Mouse (Mus musculus) limb, embryonic 12.5 days (tissue): ENCODE data around the gene Hcst. TPM values are rescaled to one million over a fixed set of nuclear protein-coding genes. Genes with fewer than 3 reads are reported as not detected.

Source experiments
- ATAC-seq: fragments of 200-750 bp; cut with Nextera tagmentation; 2 replicates; pipeline ENCODE4 v1.8.0; 2017; ENCODE audit warnings: low read depth, moderate TSS enrichment; ENCODE audit not compliant: insufficient number of reproducible peaks, insufficient read depth, low FRiP score, low TSS enrichment
- H3K27ac ChIP-seq: fragments of 300-500 bp; sonication (generic); 2 replicates; pipeline ENCODE4 v1.5.1; 2016; ENCODE audit warnings: mild to moderate bottlenecking, moderate library complexity
- H3K27me3 ChIP-seq: fragments of 300-500 bp; sonication (generic); 2 replicates; pipeline ENCODE4 v1.6.1; 2016; ENCODE audit warnings: mild to moderate bottlenecking, moderate library complexity
- H3K36me3 ChIP-seq: fragments of 300-500 bp; sonication (generic); 2 replicates; pipeline ENCODE4 v1.6.1; 2016; ENCODE audit warnings: mild to moderate bottlenecking, moderate library complexity
- H3K4me1 ChIP-seq: fragments of 300-500 bp; sonication (generic); replicated peaks from 2 replicates; pipeline ENCODE4 v1.6.1; 2016
- H3K4me2 ChIP-seq: fragments of 300-500 bp; sonication (generic); 2 replicates; pipeline ENCODE4 v1.6.1; 2016; ENCODE audit warnings: mild to moderate bottlenecking, moderate library complexity
- H3K4me3 ChIP-seq: fragments of 300-500 bp; sonication (generic); replicated peaks from 2 replicates; pipeline ENCODE4 v1.5.1; 2016; ENCODE audit warnings: mild to moderate bottlenecking
- H3K9ac ChIP-seq: fragments of 300-500 bp; sonication (generic); replicated peaks from 2 replicates; pipeline ENCODE4 v1.6.1; 2016; ENCODE audit warnings: mild to moderate bottlenecking, moderate library complexity
- H3K9me3 ChIP-seq: fragments of 300-500 bp; sonication (generic); 2 replicates; pipeline ENCODE4 v1.6.1; 2016; ENCODE audit warnings: mild to moderate bottlenecking, moderate library complexity
- WGBS: fragments of 180-500 bp; shearing (Covaris S2); methylation state at CpG from one replicate; pipeline ENCODE4 v1.1.7; 2016; 5-methylcytosine and 5-hydroxymethylcytosine counted together
- polyA plus RNA-seq: library from polyadenylated mRNA; unstranded; fragments of >200 nt; fragmentation: Nextera tagmentation; extraction: Ambion mirVana; gene quantifications from 2 replicates; pipeline ENCODE4 v1.2.1, GENCODE M21; 2016

Hcst gene
- 0.77 TPM in 1 of 2 replicates, not detected in the other for polyA plus RNA-seq

DNA sequence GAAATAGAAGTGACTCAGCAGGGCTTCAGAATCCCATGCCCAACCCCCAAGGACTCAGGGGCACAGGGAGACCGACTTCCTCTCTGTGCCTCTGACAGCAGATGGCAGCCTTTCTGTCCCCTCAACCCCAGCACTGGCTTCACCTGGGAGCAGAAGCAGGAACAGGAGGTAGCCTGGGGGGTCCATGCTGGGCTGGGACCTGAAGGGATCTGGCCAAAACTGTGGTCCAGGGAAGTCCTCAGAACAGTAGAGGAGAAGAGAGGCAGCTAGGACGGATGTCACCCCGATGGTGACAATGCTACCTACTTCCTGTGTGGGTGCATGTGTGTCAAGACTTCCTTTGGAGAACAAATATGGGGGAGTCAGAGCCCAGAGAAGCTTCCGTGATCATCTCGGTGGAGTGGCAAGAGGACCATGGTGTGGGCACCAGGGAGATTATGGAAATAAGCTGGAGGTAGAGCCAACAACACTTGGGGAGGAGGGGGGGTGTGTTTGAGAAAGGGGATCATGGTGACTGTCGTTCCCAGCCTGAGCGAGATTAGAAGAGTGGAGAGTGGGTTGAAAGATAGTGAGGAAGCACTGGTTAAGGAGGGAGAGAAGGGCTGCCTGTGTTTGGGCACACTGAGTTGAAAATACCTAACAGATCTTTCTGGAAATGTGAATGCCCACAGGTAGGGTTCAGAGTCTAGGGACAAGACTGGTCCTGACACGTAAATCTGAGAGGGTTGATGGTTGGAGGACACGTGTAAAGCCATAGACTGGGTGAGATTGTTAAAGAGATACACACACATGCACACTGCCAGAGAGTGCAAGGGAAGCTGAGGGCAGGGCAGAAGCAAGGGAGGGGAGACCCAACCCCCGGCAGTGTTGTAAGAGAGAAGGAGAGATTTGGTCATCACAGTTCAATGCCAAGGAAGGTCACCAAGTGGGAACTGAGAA lies at the start of gene Hcst:
Gene Hcst, minus strand, starts transcription at position 294 of the 939 bp plus-strand sequence.
- H3K9ac ChIP-seq: no peak within 1 kb of the TSS
- no peak within 1 kb of the TSS for H3K4me3 ChIP-seq
- ATAC-seq: no peak
- H3K27me3 ChIP-seq: peaks cover 45% of the 10 kb centered on the region
- no peak within 1 kb of the TSS for H3K27ac ChIP-seq
- WGBS: 69% methylated on average over 10 of the region's 10 CpGs
- no peaks in the 10 kb centered on the region for H3K36me3 ChIP-seq
- no peak within 1 kb of the TSS for H3K4me2 ChIP-seq
- H3K9me3 ChIP-seq: peaks cover 8% of the 10 kb centered on the region; the same call in 1 of the 2 replicates
- H3K4me1 ChIP-seq: peaks cover 17% of the 10 kb centered on the region; the same call in 1 of the 2 replicates

DNA sequence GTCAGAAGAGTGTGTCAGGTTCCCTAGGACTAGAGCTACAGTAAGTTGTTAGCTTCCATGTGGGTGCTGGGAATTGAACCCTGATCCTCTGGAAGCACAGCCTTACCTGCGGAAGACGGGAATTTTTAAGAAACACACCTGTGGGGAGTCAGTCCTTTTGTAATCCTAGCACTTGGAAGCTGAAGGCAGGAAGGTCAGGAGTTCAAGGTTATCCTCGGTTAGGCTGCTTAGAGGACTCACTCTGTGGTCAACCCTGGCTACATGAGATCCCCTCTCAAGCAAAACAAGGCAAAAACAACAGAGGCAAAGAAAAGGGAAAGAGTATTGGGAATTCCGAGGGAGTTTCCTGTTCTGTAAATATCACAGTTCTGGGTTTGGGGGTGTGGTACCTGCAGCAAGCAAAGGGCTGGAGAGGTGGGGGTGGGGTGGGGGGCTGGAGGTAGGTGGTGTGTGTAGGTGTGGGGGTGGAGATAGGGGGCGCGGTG lies 45.2 kb upstream of the Hcst start:
- H3K27me3 ChIP-seq: peaks cover 86% of the 10 kb centered on the region
- no peaks in the 10 kb centered on the region for H3K9me3 ChIP-seq
- WGBS: 13% methylated on average over 6 of the region's 6 CpGs
- no peaks in the 10 kb centered on the region for H3K36me3 ChIP-seq
- no peak overlapping the region for H3K9ac ChIP-seq
- H3K27ac ChIP-seq: no peak overlapping the region
- no peak overlapping the region for H3K4me3 ChIP-seq
- no peak overlapping the region for H3K4me2 ChIP-seq
- peaks cover 5% of the 10 kb centered on the region for H3K4me1 ChIP-seq
- no peak for ATAC-seq

DNA sequence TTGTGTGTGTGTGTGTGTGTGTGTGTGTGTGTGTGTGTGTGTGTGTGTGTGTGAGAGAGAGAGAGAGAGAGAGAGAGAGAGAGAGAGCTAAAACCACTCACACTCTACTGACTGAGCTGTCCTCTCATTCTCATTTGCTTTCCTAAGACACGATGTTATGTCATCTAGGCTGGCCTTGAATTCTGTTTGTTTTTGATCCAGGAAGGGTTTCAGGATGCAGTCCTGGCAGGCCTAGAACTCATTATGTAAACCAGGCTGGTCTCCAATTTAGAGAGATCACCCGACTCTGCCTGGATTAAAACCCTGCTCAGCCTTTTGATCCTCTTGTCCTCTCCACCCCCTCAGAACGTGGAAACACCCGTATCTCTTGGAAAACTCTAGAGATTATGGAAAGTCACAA lies 44.3 kb upstream of the Hcst start:
- H3K9ac ChIP-seq: no peak overlapping the region
- no peak overlapping the region for H3K4me3 ChIP-seq
- 24% methylated on average over 4 of the region's 4 CpGs for WGBS
- no peaks in the 10 kb centered on the region for H3K36me3 ChIP-seq
- H3K4me1 ChIP-seq: peaks cover 5% of the 10 kb centered on the region
- no peak for ATAC-seq
- H3K27ac ChIP-seq: no peak overlapping the region
- no peaks in the 10 kb centered on the region for H3K9me3 ChIP-seq
- peaks cover 95% of the 10 kb centered on the region for H3K27me3 ChIP-seq
- H3K4me2 ChIP-seq: no peak overlapping the region

DNA sequence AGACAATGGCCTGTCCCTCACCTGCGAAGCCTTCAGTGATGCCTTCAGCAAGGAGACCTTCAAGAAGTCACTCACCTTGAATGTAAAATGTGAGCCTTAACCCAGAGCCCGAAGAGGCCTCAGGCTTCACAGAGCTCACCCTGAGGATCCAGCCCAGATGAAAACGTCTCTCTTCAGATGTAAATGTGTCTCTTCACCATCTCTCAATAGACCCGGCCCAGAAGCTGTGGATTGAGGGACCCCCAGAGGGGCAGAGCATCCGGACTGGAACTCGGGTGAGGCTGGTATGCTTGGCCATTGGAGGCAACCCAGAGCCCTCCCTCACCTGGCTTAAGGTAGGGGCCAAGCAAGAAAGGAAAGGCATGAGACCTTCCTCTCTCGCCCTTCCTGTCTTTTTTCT lies 43.9 kb upstream of the Hcst start:
- H3K9me3 ChIP-seq: no peaks in the 10 kb centered on the region
- H3K36me3 ChIP-seq: no peaks in the 10 kb centered on the region
- H3K27ac ChIP-seq: no peak overlapping the region
- peaks cover 97% of the 10 kb centered on the region for H3K27me3 ChIP-seq
- H3K4me2 ChIP-seq: no peak overlapping the region
- no peak overlapping the region for H3K9ac ChIP-seq
- WGBS: 30% methylated on average over 7 of the region's 7 CpGs
- H3K4me3 ChIP-seq: no peak overlapping the region
- no peak for ATAC-seq
- H3K4me1 ChIP-seq: peaks cover 5% of the 10 kb centered on the region

DNA sequence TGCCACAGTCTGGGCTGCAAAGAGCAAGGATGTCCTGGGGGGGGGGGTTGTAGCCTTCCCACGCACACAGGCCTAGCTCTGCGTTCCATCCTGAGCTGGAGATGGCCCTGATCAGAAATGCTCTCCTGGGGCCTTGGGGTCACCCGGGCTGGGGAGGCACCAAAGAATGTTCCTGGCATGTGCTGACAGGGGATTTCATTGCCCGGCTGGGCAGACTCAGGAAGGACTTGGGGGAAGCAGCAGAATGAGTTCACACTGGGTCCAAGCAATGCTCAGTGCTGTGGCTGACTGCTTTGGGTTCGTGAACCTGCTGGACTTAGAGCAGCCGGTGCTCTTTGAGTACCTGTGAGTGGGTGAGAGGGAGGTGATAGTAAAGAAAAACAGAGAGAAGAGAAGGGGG lies 39.8 kb upstream of the Hcst start:
- Histone ChIP-seq H3K9me3 (no peaks in the 10 kb centered on the region; the same call in 1 of the 2 replicates), H3K4me3 (no peak overlapping the region), H3K36me3 (no peaks in the 10 kb centered on the region), H3K27me3 (peaks cover 97% of the 10 kb centered on the region), H3K4me2 (no peak overlapping the region), H3K27ac (no peak overlapping the region), H3K4me1 (peaks cover 14% of the 10 kb centered on the region), H3K9ac (no peak overlapping the region)
- 41% methylated on average over 6 of the region's 6 CpGs for WGBS
- ATAC-seq: no peak

DNA sequence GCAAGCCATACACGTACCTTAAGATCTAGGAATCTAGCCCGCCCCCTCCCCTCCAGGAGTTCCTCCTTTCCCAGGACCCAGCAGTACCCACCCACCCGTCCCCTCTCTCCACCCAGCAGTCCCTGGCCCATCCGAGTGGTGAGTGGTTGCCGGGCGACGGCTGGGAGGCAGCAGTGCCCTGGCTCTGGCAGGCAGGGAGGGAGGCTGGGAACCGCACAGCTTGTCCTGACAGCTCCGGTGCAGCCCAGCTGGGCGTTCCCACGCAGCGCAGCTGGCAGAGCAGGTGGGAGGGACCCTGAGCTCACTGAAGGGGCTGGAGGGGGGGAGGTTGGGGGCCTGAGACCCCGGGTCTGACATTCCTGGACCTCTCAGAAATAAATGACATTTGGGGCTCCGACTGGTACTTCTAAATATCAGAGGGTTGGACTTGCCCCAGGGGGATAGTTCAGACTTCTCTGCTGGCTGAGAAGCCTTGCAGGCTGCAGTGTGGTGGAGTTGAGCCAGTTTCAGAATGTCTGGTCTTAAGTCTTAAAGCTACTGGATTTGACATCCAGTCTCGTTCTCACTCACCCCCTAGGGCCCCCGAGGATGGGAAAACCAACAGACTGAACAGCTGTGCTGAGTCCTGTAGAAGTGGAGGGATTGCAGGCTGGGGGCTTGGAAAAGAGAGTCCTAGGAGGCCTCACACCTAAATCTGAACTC lies 38.1 kb upstream of the Hcst start, which contains the start of the genes Kirrel2 and Nphs1:
Gene Kirrel2, minus strand, starts transcription at position 62 of the 702 bp plus-strand sequence.
Gene Nphs1, plus strand, starts transcription at position 687 of the 702 bp plus-strand sequence.
- H3K27me3 ChIP-seq: peaks cover 98% of the 10 kb centered on the region
- H3K27ac ChIP-seq: no peak within 1 kb of the TSS
- H3K4me3 ChIP-seq: peak within 1 kb of the TSS; percentile 22; the same call in 1 of the 2 replicates
- no peaks in the 10 kb centered on the region for H3K36me3 ChIP-seq
- no peak within 1 kb of the TSS for H3K9ac ChIP-seq
- peaks cover 14% of the 10 kb centered on the region for H3K4me1 ChIP-seq
- WGBS: 3% methylated on average over 15 of the region's 16 CpGs
- peak within 1 kb of the TSS; percentile 36 for H3K4me2 ChIP-seq
- H3K9me3 ChIP-seq: no peaks in the 10 kb centered on the region; the same call in 1 of the 2 replicates
- peak; percentile 39; the same call in 1 of the 2 replicates for ATAC-seq

DNA sequence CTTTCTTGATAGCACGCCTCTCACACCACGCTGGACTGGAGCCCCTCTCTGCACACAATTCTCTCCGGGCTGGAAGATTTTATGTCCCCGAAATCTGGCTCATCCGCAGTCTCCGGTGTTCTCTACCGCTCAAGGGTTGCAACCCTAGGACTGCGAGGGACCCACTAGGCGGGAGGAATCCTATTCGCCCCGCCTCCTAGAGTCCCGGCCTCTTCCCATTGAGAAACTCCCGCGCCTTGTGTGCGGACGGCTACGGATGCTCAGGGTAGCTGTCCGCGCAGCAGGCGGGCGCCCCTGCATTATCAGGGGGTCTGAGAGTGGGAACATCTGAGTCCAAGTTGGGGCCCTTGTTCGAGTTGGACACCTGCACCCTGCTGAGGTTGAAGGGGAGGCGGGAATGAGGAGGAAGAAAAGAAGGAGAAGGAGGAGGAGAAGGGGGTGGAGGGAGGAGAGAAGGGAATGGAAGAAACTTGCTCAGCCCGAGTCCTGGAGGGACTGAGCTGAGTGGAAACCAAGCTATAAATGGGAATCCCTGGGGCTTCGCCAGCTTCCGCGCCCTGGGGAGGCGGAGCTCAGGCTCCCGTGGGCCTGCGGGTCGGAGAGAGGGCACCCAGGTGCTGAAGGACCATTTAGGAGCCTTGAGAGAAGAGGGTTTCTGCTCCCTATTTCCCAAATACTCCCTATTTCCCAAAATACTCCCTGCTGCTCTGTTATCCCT lies 37.4 kb upstream of the Hcst start:
- Histone ChIP-seq H3K9ac (no peak overlapping the region), H3K4me2 (peak overlapping the region; percentile 36), H3K27ac (no peak overlapping the region), H3K4me1 (peaks cover 14% of the 10 kb centered on the region), H3K4me3 (peak overlapping the region; percentile 22; the same call in 1 of the 2 replicates), H3K36me3 (no peaks in the 10 kb centered on the region), H3K9me3 (no peaks in the 10 kb centered on the region; the same call in 1 of the 2 replicates), H3K27me3 (peaks cover 97% of the 10 kb centered on the region)
- 0 out of 2 replicates have a peak, but pooled peaks have one; percentile 22 for ATAC-seq
- WGBS: under 1% methylated on average over 31 of the region's 31 CpGs

DNA sequence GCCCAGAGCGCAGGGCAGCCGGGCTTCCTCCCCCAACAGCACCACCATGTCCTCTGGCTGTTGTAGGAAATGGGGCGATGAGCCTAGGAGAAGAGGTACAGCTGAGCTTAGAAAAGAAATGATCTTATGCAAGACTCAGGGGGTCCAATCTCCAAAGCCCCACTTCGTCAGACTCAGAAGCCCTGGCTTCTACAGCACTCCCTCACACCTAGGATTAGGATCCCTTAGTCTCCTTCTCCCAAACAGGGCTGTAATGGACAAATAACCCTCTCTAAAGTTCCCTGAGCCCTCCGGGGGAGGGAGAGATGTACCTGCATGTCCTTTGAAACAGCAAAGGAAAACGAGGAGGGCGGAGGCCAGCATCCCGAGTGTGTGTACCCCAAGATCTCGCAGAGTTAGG lies 36.8 kb upstream of the Hcst start:
- Histone ChIP-seq H3K36me3 (no peaks in the 10 kb centered on the region), H3K9ac (no peak overlapping the region), H3K9me3 (no peaks in the 10 kb centered on the region; the same call in 1 of the 2 replicates), H3K4me2 (peak overlapping the region; percentile 36; the same call in 1 of the 2 replicates), H3K27ac (no peak overlapping the region), H3K27me3 (peaks cover 98% of the 10 kb centered on the region), H3K4me1 (peaks cover 14% of the 10 kb centered on the region), H3K4me3 (peak overlapping the region; percentile 22; the same call in 1 of the 2 replicates)
- ATAC-seq: no peak
- WGBS: 2% methylated on average over 9 of the region's 9 CpGs

DNA sequence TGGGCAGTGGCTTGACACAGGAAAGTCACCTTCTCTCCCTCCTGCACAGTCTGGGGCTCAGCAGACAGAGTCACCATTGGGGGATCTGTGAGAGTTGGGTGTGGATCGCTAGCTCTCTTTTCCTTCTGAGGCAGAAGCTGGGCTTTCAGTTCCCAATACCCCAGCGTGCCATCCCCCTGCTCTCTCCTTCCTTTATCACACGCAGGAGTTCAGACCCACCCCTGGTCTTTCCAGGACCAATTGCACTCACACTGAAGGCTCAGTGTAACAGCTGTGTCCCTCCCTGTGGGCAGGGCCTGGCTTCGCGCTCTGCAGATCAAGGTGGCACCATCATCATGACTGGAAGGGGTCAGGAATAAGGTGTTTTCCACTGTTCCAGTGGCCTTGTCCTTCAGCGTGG lies 34.6 kb upstream of the Hcst start:
- no peak for ATAC-seq
- no peak overlapping the region for H3K9ac ChIP-seq
- WGBS: 10% methylated on average over 6 of the region's 6 CpGs

DNA sequence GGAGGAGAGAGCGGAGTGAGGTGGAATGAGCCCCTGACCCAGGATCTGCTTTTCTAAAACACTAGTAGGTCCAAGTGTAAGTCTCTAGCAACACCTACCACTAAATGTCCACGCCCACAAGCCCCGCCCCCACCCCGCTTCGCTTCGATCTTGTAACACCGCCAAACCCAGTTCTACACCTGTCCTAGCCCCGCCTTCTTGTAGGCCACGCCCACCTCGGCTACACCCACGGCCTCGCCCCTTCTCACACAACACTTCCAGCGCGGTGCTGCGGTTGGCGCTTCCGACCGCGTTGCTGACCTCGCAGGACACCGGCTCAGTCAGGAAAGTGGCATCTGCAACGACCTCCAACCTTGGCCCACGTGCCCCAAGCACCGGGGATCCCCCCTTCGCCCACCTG lies 34.1 kb upstream of the Hcst start:
- Histone ChIP-seq H3K4me3 (no peak overlapping the region), H3K4me2 (no peak overlapping the region), H3K27ac (no peak overlapping the region), H3K27me3 (peaks cover 93% of the 10 kb centered on the region), H3K36me3 (no peaks in the 10 kb centered on the region), H3K4me1 (peaks cover 14% of the 10 kb centered on the region), H3K9me3 (no peaks in the 10 kb centered on the region; the same call in 1 of the 2 replicates), H3K9ac (no peak overlapping the region)
- ATAC-seq: no peak
- 2% methylated on average over 25 of the region's 25 CpGs for WGBS

More for the DNA sequence above, 34.6 kb upstream of the Hcst start:
- Histone ChIP-seq H3K27ac (no peak overlapping the region), H3K4me3 (no peak overlapping the region), H3K4me2 (no peak overlapping the region), H3K9me3 (no peaks in the 10 kb centered on the region; the same call in 1 of the 2 replicates), H3K27me3 (peaks cover 94% of the 10 kb centered on the region), H3K36me3 (no peaks in the 10 kb centered on the region), H3K4me1 (peaks cover 14% of the 10 kb centered on the region)
